Mouse (Mus musculus): ENCODE measurements around the gene Tedc2. TPM values are rescaled to one million over a fixed set of nuclear protein-coding genes. Genes with fewer than 3 reads are reported as not detected.
A peak's percentile ranks its signal among the peaks of the same experiment; 100 is the strongest.

Tedc2 gene
- total RNA-seq (2021) = 10 to 100 TPM in 1 of 2 experiments, 1 to 10 TPM in 1; 9.1 to 13.0 TPM
- long read RNA-seq, partial matches to known transcripts = 6 of 14 reads
- long read RNA-seq, other reads (novel, unspliced or antisense) = 3 of 14 reads

DNA sequence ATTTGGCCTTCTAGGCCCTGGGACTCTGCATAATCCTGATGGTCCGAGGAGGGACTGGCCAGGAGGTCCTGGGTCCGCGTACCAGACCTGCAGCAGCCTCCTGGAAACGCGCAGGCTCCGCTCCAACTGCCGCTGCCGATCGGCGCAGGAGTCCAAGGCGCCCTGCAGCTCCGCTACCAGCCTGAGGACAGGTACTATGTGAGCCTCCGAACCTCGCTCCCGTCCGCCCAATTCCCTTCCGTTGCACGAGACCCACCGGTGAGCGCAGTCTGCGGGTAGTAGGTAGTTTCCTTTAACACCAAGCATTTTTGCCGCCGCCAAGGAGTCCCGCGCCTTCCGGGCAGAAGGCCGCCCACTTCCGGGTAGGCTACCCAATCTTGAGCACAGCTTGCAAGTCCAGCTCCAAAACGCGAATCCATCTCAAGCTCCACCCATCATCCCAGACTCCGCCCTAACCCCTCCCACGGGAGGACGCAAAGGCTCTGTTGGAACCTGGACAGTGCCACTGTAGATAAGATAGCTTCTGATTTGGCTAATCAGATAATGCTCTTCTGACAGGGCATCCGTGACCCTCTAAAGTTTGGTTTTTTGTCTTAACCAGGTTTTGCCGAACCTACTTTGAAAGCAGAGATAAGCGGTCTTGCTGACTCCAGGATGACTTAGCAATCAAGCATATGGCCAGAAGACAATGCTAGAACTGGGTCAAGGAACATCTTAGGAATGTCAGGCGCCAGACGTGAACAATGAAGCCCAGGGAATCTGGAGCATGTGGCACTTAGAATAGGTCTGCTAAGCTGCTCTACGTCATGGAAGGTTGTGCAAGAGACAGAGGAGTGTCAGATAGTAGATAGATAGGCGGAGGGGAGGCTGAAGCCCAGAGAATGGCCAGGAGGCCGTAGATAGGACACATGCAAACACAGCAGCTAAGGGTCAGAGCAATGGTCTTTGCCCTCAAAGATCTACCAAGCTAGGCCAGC, at the start of gene Tedc2:
Gene Tedc2, minus strand, starts transcription at position 417 of the 977 bp plus-strand sequence.
- DNase-seq (ENCODE audit: low spot score in 2 of 2) = peak; percentile 85 to 88

- no peak for DNase-seq (ENCODE audit: low spot score in 2 of 2)
Measured at GRCm38 (mm10) chr17:24267133-24267532, 46.5 kb upstream of the Tedc2 start.

- no peak for DNase-seq (ENCODE audit: low spot score in 2 of 2)
Measured at GRCm38 (mm10) chr17:24264766-24265165, 44.1 kb upstream of the Tedc2 start.

- DNase-seq (ENCODE audit: low spot score in 2 of 2) = no peak
Measured at GRCm38 (mm10) chr17:24260516-24260915, 39.9 kb upstream of the Tedc2 start.

GRCm38 (mm10) chr17:24259702-24260101, 39.1 kb upstream of the Tedc2 start:
- DNase-seq (ENCODE audit: low spot score in 2 of 2) = no peak

DNA sequence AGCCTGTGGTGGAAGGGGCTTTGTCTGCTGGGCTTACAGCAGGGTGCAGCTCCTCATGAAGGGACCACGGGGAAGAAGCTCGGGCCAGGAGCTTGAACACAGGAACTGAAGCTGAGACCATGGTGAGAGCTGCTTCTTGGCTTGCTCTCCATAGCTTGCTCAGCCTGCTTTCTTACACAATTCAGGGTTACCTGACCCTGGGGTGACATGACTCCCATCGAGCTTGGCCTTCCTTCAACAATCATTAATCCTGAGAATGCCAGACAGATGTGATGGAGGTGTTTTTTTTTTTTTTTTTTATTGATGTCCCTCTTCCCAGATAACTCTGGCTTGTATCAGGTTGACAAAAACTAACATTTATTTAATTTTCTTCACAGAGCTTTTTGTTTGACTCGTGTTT, 38.3 kb upstream of the Tedc2 start:
- no peak for DNase-seq (ENCODE audit: low spot score in 2 of 2)

GRCm38 (mm10) chr17:24252329-24252728, 31.7 kb upstream of the Tedc2 start:
- no peak for DNase-seq (ENCODE audit: low spot score in 2 of 2)

- DNase-seq (ENCODE audit: low spot score in 2 of 2) = peak; percentile 97
Measured at GRCm38 (mm10) chr17:24251320-24252069, 30.8 kb upstream of the Tedc2 start, which contains the start of gene Ccnf. Gene Ccnf (minus strand): TSS chr17:24251484.

DNA sequence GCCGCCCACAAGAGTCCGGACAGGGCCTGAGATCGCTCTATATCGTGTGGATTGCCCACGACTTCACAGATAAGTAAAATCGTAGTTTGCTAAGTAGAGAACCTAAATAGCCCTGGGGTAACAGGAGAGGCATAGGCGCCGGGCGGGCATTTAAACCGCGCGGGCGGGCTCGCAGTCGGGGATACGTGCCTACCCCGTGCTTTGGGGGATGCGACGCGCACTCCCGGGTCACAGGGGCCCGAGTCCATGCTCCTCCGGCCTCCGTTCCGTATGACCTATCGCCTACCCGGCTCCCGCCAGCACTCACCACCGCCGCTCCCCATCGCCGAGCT, 30.3 kb upstream of the Tedc2 start:
- no peak for DNase-seq (ENCODE audit: low spot score in 2 of 2)

GRCm38 (mm10) chr17:24248641-24249040, 28.0 kb upstream of the Tedc2 start:
- DNase-seq (ENCODE audit: low spot score in 2 of 2) = no peak

- DNase-seq (ENCODE audit: low spot score in 2 of 2) = no peak
Measured at GRCm38 (mm10) chr17:24244061-24244460, 23.4 kb upstream of the Tedc2 start.

- peak; percentile 48 to 54 for DNase-seq (ENCODE audit: low spot score in 2 of 2)
Measured at GRCm38 (mm10) chr17:24243311-24243969, 22.8 kb upstream of the Tedc2 start.

- no peak for DNase-seq (ENCODE audit: low spot score in 2 of 2)
Measured at GRCm38 (mm10) chr17:24236921-24237320, 16.3 kb upstream of the Tedc2 start.

- no peak for DNase-seq (ENCODE audit: low spot score in 2 of 2)
Measured at GRCm38 (mm10) chr17:24236479-24236878, 15.8 kb upstream of the Tedc2 start.

GRCm38 (mm10) chr17:24227941-24228340, 7.3 kb upstream of the Tedc2 start:
- no peak for DNase-seq (ENCODE audit: low spot score in 2 of 2)

DNA sequence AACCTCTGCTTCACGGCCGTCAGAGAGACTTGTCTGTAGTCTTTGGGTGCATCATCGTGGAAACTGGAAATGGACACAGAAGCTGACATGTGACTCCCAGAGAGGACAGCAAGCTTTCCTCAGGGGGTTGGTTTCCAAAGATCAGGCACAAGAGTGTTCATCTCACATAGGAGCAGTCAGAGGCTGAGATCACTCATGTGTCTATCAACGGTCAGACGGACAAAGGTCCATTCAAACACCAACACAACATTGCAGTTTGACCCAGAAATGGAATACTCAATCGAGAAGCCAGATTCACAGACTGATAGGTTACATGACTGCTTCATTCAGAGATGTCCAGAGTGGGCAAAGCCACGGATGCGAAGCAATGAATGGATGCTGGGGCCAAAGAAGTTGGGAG, 6.1 kb upstream of the Tedc2 start:
- no peak for DNase-seq (ENCODE audit: low spot score in 2 of 2)

DNA sequence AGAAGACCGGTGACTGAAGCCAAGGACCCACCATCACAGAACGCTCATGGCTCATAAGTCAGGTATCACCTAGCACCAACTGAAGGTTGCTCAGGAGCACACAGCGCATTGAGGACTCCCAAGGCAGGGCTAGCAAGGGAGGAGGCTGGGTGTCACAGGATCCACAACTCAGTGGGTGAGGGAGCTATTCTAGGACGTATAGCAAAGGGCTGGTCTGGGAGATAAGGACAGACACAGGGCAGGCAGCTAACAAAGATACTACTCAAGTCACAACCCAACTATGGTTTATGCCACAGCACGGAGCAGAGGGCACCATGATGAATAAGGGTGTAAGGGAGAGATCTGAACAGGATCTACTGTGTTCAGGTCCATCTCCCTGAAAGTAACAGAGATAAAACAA, 5.2 kb upstream of the Tedc2 start:
- no peak for DNase-seq (ENCODE audit: low spot score in 2 of 2)

DNA sequence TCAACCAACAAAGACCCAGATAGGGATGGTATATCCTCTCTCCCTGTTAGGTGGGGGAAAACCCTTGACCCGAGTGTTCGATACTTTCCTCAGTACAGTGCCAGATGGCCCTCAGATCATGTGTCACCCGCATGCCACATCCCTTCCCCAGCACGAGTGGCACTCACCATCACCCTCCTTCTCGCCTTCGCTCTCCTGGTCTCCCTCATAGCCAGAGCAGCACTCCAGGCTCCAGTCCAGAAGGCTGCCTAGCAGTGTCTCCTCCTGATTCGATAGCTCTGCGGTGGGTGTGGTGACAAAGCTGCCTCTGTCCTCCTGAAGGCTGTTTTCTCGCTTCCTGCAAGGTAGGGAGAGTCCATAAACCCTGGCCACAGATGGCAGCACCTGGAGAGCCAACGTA, 4.1 kb upstream of the Tedc2 start:
- DNase-seq (ENCODE audit: low spot score in 2 of 2) = no peak

DNA sequence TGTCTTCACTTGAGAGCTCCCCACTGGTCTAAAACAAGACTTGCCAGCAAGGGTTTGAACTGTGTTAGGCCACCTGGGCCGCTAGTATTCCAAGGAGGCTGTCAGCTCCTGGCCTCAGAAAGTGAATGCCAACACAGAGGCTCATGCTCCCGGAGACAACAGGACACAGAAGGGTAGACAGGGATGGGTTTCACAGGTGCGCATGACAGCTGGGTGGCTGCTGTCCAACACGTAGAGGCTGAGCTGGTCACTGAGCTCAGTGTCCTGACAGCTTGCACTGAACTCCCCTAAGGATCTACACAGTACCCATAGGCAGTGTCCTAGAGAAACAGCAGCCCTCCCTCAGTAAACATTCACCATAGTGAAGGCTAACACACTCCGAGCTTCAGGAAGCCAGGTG, 2.9 kb upstream of the Tedc2 start:
- DNase-seq (ENCODE audit: low spot score in 2 of 2) = no peak

DNA sequence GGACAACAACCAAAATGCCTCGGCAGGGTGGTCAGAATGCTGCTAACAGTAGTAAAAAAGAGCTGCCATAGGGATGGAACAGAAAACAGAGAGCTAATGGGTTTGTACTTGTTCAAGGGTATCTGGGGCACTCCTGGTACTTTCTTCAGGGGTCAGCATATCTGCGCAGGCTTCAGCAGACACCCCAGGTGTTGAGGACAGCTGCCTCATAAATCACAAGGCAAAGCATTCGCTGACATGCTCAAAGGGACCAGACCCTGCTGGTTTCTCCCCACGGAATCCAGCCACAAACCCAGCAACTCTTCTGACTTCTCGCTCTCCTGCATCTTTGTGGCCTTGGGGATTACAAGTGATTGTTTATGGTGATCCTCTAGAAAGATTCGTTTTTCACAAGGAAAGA, 2.0 kb upstream of the Tedc2 start:
- no peak for DNase-seq (ENCODE audit: low spot score in 2 of 2)

DNA sequence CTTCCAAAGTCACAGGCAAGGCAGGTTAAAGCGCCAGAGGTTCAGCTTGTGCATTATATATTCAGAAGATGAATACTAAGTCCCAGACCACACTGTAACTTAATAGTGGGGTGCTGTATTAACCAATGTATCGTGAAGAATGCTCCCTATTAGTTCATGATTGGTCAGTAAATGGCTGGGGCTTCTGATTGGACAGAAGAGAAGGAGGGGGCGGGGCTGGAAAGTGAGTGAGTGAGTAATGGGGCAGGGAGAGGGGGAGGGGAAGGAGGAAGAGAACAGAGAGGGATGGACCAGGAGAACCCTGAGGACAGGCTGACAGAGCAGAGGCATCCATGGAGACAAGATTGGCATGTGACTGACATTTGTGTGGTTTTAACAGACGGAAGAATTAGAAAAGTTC, 3.8 kb downstream of the Tedc2 start:
- DNase-seq (ENCODE audit: low spot score in 2 of 2) = no peak

DNA sequence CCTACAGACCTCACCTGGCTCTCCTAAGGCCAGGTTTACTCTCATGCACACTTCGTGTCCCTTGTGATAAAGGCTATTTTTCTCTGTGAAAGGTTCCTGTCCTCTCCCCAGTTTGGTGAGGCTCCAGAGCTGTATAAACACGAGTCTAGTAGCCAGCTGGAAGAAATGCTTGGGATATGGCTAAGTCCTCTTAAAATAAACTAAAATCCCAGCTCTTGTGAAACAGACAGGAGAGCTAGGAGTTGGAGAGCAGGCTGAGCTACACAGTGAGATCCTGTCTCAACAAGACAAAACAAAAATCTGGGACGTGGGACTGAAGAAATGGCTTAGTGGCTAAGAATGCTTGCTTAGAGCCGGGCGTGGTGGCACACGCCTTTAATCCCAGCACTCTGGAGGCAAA, 7.5 kb downstream of the Tedc2 start:
- no peak for DNase-seq (ENCODE audit: low spot score in 2 of 2)

Data from layer of hippocampus, postnatal 10 days (tissue).